Mouse (Mus musculus): ENCODE measurements around the gene Il7r.

The Il7r gene

DNA sequence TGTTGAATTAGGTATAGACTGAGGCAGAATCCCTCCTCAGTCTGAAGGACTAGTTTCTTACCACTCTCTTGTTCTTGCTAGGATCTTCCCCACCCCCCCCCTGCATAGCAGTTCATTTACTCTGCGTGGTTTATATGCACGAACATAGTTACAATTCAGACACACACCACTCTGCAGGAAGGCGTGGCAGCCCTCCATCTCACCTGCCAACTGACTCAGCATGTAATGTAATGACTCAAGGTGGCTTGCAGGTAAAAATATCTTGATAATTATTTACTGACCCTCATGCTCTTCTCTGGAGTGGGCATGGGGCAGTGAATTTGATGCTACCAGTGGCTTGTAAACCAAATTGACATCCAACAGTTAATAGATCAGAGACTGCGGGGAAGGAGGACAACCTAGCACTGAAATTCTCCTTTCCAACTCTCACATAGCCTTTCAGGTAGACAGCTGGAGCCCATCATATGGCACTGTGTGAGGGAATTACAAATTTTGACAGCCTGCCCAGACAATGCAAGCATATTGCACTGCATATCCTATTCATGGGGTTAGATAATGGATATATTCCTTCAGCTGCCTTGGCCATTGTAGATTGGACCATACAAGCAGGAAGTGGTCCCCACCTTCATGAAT lies 58.8 kb downstream of the Il7r start:
- peak; percentile 62 for DNase-seq

- DNase-seq: no peak
Measured at GRCm38 (mm10) chr15:9464039-9464438, 65.9 kb downstream of the Il7r start.

GRCm38 (mm10) chr15:9463521-9464027 lies 66.4 kb downstream of the Il7r start:
- peak; percentile 7 for DNase-seq
